Mouse (Mus musculus): ENCODE data around the gene Ctc1. TPM values are rescaled to one million over a fixed set of nuclear protein-coding genes. Genes with fewer than 3 reads are reported as not detected.

Gene Ctc1
- total RNA-seq, 2 experiments from 2014 or later, result 11.2 to 17.2 TPM

DNA sequence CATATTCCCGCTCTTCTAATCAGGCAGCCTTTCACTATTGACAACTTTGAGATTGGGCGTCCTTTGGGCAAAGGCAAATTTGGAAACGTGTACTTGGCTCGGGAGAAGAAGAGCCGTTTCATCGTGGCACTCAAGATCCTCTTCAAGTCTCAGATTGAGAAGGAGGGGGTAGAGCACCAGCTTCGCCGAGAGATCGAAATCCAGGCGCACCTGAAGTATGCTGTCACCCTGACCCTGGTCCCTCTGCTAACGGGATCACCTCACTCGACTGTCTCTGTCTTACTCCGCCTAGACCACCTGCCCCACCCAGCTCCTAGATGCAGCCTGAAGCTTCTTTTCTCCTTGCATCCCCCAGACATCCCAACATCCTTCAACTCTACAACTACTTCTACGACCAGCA lies 32.4 kb downstream of the Ctc1 start:
- no peak for DNase-seq

DNA sequence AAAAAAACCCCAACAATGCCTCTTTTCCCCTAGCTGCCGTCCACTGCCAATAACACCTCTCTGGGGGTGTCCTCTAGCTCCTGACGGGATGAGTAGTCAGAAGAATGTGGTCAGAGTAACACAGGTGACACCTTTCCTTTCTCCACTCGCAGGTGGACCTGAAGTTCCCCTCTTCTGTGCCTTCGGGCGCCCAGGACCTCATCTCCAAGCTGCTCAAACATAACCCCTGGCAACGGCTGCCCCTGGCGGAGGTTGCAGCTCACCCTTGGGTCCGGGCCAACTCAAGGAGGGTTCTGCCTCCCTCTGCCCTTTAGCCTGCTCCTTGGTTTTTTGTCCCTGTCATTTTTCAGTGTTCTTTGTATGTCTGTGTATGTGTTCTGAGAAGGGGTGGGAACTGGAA lies 35.0 kb downstream of the Ctc1 start:
- no peak for DNase-seq

DNA sequence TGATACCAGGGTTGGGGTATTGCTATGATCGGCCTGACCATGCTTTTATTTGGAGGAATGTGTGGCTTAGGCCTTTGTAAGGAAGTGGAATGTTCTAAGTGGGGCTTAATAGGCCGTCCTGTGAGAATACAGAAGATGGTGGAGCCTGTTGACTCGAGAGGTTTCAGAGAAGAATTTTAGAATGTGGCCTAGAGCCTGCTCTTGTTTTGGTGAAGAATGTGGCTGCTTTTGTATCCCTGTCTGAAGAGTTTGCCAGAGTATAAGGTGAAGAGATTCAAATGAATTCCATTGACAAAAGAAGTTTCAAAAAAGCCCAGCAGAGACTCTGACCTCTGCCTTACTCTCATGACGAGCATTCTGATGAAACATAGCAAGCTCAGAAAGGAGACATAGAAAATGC lies 36.1 kb downstream of the Ctc1 start:
- DNase-seq, result no peak

DNA sequence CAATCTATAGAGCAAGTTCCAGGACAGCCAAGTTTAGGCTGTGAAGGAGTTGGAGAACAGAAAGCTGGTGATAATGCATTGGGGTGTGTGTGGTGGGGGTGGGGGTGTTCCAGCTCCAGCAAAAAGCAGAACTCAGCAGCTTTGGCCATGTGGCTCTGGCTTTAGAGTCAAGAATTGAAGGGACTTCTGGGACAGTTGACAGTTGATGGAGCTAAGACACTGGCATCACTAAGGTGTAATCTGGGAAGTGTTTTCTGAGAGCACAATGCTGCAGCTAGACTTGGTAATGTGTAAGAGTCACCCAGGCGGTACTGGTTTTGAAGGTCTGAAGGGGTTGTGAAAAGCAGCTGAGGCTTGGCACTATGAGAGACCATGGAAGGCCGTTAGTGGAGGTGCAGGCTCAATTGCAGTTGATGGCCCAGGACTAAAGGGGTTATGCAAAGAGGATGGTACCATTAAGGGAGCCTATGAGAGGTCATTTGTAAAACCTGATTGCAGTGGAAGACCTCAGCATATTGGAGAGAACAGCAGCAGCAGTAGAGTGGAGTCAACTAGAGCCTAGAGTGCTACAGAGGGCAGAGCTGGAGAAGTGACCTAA lies 37.2 kb downstream of the Ctc1 start:
- no peak for DNase-seq

DNA sequence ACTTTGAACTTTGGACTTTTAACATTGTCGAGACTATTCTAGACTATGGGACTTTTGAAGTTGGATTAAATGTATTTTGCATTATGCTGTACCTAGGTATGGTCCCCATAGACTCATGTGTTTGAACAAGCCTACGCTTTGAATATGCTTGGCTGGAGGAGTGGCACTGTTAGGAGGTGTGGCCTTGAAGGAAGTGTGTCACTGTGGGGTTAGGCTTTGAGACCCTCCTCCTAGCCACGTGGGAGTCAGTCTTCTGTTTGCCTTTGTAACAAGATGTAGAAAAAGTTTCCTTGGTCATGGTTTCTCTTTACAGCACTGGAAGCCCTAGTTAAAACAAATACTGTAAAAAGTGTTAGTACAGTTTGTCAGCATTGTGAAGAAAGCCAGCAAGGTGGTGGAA lies 38.1 kb downstream of the Ctc1 start:
- DNase-seq, result no peak

DNA sequence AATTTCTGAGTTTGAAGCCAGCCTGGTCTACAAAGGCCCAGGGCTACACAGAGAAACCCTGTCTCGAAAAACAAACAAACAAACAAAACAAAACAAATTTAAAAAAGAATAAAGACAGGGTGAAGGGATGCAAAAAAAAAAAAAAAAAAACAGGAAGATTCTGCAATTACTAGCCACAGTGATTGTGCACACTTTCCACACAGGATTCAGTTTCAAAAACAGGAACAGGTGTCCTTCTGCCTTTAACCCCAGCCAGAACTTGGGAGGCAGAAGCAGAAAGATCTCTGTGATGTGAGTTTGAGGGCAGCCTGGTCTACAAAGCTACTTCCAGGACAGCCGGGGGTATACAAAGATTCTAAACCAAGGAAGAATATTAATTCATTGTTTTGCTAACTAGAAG lies 42.6 kb downstream of the Ctc1 start:
- DNase-seq, result no peak

DNA sequence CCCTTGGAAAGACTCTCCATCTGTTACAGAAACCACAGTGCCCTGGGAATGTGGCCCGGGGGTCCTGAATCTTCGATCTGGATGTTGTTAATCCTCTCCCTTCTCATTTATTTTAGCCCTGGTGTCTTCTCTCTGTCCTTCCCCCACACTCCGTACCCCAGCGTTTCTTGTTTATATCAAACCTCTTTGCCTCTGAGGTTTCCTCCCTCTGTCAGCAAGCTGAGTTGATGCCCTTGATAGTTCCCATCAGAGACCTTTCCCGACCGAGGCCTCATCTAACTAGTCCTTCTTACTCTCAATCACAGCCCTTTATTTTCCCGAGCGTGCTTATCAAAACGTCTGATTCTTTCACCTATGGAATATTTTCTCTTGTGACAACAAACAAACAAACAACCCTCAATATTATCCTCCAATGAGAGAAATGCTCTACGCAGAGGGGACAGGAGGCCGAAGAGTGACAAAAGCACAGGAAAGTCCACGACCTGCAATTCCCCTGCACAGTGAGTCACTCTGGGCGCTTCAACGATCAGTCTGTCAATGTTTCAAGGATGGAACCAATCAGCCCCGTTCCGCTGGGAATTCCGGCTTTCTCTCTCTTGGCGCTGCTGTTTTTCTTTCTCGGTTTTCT lies 43.1 kb downstream of the Ctc1 start:
- no peak for DNase-seq

DNA sequence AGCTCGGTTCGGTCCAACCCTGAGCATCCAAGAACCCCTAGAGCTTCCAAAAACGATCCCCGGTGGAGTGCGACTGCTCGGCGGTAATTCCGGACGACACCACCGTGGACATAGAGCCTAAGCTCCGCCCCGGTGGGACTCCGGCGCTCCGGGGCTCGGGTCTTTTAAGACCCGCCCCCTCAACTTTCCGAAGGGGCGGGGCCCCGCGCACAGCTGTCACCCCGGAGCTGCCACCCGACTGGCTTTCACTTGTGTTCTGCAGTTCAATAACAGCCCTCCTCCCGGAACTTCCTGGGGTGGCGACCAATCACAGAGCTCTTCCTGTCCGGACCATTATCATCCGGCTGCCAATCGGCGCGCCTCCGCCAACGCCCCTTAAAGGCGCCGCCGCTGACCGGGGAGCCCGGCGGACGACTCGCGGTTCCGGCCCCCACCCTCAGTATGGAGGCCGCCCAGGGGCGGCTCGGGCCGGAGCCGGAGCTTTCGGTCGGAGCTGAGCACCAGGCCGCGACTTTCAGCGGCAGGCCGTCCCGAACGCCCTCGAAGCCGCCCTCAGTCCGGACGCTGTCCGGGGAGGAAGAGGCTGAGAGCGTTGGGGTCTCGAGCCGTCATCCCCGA lies 43.8 kb downstream of the Ctc1 start, which contains the start of gene Borcs6:
Gene Borcs6, plus strand, starts transcription at position 361 of the 618 bp plus-strand sequence.
- peak; percentile 92 for DNase-seq

DNA sequence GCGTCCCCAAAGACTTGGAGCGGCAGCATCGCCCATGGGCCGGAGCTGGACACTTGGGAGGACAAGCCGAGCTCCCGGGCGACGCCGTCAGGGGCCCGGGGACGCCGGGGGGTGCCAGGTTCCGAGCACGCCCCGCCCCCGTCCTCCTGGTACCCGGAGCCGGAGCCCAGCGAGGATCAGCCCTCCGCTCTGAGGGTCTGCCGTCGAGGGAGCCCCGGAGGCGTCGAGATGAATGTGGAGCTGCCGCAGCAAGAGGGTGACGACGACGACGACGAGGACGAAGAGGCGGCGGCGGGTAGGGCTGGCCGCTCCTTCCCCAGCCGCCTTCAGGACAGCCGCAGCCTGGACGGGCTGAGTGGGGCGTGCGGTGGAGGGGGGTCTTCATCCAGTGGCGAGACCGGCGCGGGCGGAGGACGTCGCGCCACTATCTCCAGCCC lies 44.3 kb downstream of the Ctc1 start:
- DNase-seq, result peak; percentile 67

DNA sequence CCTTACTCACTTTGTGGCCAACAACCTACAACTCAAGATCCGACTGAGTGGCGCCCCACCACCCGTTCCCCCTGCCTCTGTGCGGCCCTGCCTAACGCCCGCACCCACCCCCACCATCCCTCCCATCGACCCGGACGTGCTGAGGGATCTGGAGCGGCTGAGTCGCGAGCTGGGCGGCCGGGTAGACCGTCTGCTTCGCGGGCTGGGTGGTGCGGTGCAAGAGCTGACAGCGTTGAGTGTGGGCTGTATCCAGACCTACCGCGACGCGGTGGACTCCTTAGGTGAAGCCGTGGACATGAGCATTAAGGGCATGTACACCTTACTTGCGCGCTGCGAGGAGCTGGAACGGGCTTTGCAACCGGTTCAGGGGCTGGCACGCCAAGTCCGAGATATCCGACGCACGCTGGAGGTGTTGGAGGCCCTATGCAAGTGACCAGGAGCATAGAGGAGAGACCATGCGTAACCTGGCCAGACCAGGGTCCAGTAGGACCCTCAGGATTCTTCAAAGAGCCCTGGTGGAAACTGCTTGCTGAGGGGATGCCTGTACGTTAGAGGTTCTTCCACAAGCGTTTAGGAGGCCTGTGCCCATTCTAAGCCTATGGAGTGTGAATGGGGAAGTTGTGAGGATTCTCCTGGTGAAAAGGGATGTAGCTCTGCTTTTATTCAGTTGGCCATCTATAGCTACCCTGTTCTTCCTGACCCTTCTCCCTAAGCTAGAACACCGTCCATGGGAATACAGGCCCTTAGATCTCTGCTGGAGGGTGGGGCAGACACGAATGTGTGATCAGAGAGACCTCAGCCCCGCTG lies 44.9 kb downstream of the Ctc1 start:
- DNase-seq, result no peak

DNA sequence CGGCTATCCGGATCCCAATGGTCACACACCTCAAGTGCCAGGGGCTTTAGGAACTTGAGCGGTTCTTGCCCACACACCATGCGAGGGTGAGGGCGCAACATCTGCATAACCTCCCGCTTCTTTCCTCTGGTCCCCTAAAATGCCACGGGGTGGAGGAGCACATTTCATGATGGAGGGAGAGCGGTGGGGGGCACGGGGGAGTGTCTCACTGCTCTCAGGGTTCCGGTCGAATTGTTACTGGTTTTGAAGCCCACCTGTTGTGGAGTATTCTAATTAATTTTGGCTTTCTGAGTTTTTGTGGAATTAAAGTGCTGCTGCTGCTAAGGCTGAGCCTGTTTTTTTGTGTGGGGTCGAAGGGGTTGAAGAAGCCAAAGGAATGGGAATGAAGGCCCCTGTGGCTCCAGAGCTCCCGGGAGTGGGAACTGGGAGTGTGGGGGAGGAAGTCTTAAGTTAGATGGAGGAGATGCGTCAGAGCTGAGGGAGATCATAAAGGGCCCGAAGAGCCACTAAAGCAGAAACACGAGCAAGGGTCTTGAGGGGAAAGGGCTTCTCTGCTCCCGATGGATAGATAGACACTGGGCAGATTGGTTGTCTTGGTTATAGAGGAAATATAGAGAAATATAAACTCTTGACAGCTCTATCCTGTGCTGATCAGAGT lies 45.7 kb downstream of the Ctc1 start:
- DNase-seq, result no peak

DNA sequence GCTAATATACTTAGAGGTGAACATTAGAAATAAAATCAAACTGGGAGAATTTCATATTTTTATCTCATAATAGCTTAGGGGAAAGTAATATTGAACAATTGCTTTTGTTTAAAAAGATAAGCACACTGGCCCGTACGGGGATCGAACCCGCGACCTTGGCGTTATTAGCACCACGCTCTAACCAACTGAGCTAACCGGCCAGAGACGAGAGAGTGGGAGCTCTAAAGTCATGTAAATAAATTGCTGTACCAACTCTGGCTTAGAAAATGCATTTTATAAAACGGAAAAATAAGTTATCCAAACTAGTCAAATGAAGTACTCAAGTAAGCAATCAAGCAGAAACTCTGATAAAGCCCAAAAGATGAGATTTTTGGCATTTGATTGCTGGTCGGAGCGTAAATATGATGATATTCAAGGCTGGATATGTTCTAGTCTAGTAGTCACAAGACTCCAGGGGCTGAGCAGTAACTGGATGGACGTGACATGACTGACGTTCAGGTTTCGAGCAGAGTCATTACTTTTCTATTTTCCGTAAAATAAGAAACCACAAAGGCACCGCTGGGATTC lies 46.6 kb downstream of the Ctc1 start:
- peak; percentile 69 for DNase-seq

DNA sequence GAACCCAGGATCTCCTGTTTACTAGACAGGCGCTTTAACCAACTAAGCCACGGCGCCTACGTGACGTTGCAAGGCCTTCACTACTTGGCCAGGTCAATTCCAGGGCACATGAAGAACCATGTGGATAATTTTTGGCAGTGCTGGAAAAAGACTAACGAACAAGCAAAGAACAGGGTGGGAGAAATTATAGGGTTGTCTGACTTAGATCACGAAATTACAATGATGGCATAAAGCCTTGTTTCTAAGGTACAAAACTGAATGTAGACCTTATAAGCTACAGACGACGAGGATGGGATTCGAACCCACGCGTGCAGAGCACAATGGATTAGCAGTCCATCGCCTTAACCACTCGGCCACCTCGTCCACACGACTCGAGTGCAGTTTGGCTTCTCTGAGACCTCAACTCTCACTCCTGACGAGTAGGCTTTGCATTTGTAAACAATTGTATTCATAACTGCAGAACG lies 47.1 kb downstream of the Ctc1 start:
- DNase-seq, result peak; percentile 92

DNA sequence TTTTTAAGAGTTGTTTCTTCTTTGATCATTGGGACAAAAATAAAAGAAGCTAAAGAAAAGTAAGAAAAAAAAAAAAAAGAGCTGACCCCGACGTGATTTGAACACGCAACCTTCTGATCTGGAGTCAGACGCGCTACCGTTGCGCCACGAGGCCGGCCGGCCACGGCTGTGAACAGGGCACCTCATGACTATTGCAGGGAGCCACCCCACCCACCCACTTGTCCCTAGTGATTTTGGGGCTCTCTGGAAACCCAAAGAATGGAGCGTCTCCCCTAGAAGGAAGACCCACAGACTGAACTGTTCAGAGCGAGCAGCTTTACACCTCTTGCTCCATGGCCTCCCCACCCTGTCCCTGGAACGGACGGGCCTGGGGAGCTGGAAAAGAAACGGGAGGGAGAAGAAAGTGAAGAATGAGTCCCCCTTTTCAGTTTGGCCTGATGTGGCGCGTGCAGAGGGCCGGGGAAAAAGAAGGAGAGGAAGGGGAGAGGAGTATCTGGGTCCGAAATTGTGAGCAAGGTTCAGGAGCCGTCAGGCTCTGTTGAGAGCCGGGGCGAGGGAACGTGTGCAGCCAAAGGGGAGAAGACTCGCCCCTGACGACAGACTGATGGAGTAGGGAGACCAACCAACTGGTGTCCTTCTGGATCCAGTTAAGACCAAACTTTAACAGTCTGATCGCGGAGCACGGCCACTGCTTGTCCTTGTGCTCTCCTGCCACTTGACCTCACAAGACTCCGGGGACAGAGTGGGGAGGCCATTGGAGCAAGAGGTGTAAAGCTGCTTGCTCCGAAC lies 47.9 kb downstream of the Ctc1 start:
- DNase-seq, result peak; percentile 94

DNA sequence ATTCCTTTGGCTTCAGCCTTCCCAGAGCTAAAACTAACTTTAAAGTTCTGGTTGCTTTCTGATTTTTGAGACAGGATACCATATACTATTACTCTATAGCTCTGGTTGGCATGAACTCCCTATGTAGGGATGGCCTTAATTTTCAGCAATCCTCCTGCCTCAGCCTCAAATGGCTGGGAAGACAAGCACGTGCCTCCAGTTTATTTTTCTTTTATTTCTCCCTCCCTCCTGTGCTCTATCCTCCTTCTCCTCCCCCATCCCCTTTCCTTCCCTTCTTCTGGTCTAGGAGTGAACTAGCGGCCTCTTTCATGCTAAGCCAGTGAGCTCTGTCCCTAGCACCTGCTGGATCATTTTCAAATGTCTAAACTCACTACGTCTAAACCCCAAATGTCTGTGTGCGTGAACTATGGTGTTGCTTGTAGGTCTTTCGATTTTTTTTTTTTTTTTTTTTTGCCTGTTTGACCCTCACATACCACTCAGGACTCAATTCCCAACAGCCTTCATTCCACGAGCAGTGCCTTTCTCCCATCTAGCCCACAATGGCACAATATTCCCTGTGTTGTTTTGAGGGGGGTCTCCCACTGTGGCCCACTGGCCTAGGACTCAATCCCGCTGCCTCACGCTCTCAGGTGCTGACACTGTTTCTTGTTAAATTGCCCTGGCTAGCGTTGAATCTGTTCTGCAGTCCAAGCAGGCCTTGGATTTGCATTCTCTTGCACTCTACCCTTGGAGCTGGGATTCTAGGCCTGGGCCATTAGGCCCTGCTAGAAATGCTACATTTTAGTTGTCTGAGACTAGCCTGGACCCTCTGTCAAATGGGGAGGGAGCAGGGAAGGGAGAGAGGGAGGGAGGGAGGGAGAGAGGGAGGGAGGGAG lies 48.8 kb downstream of the Ctc1 start:
- DNase-seq, result no peak

DNA sequence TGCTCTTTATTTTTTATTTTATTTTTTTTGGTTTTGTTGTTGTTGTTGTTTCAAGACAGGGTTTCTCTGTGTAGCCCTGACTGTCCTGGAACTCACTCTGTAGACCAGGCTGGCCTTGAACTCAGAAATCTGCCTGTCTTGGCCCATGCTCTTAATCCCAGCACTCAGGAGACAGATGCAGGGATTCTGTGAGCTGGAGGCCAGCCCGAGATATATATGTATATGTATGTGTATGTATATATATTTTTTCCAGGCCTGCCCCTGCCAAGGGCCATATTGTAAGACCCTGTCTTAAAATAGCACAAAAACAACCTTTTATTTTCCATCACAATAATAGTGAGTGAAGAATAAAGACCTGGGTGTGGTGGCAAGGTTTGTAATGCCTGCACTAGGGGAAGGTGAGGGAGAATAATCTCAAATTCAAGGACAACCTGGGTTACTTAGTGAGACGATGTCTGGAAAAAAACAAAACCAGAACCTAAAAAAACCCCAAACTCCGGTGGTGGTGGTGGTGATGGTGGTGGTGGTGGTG lies 49.7 kb downstream of the Ctc1 start:
- no peak for DNase-seq

DNA sequence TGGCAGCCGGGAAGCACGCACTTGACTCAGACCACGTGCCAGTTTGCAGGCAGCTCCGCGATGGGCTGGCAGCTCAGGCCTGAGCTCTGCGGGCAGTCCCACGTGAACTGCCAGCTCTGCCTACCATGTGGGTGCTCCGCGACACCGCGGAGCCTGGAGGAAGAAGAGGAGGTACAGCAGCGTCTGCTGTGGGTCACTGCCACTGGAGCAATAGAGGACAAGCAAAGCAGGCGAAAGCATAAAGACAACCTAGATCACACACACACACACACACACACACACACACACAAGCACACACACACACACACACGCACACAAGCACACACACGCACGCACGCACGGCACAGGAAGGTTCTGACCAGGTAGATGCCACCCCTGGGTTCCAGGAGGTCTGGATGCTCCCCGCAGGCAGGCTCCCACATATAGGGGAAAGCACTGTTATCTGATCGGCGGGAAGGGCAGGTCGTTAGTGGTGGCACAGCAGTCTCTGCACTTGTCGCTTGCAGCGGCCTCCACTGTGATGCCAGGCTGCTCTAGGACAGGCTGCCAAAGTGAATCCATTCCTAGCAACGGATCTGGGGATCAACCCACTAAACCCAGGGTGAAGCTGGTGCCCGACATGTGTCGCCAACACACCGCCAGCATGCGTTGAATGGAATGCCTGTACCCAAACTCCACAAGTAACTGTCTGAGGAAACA lies 50.6 kb downstream of the Ctc1 start:
- DNase-seq, result no peak

DNA sequence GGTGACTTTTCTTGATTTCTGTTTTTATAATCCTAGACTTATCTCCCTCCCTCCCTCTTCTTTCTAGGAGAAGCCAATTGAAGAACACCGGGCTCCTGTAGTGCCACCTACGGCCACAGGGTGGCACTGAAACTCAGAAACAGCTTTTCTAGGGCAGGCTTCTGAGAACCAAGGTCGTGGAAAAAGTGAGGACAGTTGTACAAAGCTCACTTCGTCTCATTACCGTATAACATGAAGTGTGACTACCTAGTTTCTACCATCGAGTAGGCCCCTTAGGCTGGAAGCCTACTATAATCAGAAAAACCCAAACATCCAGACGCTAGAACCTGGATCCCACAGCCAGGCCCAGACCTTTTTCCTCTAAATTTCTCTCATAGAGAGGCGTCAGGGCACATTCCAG lies 51.2 kb downstream of the Ctc1 start:
- peak; percentile 84 for DNase-seq

DNA sequence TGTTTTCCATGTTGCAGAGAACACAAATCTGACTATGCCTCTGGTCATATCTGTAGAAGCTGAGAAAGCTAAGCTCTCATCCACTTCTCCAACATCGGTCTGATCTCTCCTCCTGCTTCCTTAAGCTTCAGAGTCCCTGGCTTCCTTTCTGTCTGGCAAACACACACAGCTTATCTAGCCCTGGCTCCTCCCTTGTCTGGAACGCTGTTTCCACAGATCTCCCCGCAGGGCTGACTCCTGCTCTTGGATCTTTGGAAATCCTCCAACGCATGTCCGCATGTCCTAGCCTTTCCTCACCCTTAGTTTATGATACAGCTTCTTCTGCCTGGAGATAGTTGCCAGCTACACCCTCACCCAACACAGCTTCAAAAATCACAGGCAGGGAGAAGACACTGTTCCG lies 51.9 kb downstream of the Ctc1 start:
- DNase-seq, result no peak

All from gastrocnemius, postnatal 10 days (tissue).